Mouse (Mus musculus) olfactory bulb, adult 2 months (tissue): ENCODE measurements around the gene Camk1g.

Experiments
- CTCF ChIP-seq: fragments of 200-500 bp; IDR thresholded peaks from 2 replicates; pipeline ENCODE4 v1.5.1; 2012; ENCODE audit warnings: low read depth, mild to moderate bottlenecking, low read length, moderate library complexity; ENCODE audit not compliant: insufficient read depth
- POLR2A ChIP-seq: fragments of 200-500 bp; IDR thresholded peaks from 2 replicates; pipeline ENCODE4 v1.6.1; 2012; ENCODE audit warnings: mild to moderate bottlenecking, low read depth, low read length, moderate library complexity; ENCODE audit not compliant: insufficient read depth

- no peak for TF ChIP-seq CTCF
- TF ChIP-seq POLR2A, result no peak
Observed at GRCm38 (mm10) chr1:193326456-193327145, 43.5 kb downstream of the Camk1g start.
